Mouse (Mus musculus) megakaryocyte, embryonic 14.5 days (primary cell): ENCODE results near the gene Hipk3.

Experiments
- FLI1 ChIP-seq: IDR thresholded peaks from 2 replicates; pipeline ENCODE4 v1.6.1; 2012; ENCODE audit warnings: low read length, inconsistent platforms, mixed read lengths
- GATA1 ChIP-seq: IDR thresholded peaks from 3 replicates; pipeline ENCODE4 v1.6.1; 2012; ENCODE audit warnings: mixed read lengths, low read length, inconsistent platforms, borderline replicate concordance

- TF ChIP-seq GATA1 (no peak), FLI1 (no peak)
These were observed 115.5 kb downstream of the Hipk3 start for GRCm38 (mm10) chr2:104378791-104379190.
